Mouse (Mus musculus) cortical plate, adult 2 months (tissue): ENCODE measurements around the gene Exoc4. TPM values are rescaled to one million over a fixed set of nuclear protein-coding genes. Genes with fewer than 3 reads are reported as not detected.

ENCODE experiments used
- H3K27ac ChIP-seq: fragments of 200-500 bp; 2 replicates; pipeline ENCODE4 v1.5.1; 2012; ENCODE audit warnings: low read length, control low read depth, inconsistent platforms; ENCODE audit not compliant: insufficient read depth
- H3K4me1 ChIP-seq: fragments of 200-500 bp; 2 replicates; pipeline ENCODE4 v1.6.1; 2011; ENCODE audit warnings: low read length; ENCODE audit not compliant: control insufficient read depth, insufficient read depth
- H3K4me3 ChIP-seq: fragments of 200-500 bp; 2 replicates; pipeline ENCODE4 v1.5.1; 2011; ENCODE audit warnings: mild to moderate bottlenecking, low read length, control low read depth; ENCODE audit not compliant: insufficient read depth
- CTCF ChIP-seq: fragments of 200-500 bp; IDR thresholded peaks from 2 replicates; pipeline ENCODE4 v1.5.1; 2011; ENCODE audit warnings: mild to moderate bottlenecking, control low read depth, low read length; ENCODE audit not compliant: insufficient read depth; ENCODE audit errors: extremely low read depth
- POLR2A ChIP-seq: fragments of 200-500 bp; IDR thresholded peaks from 2 replicates; pipeline ENCODE4 v1.6.1; 2011; ENCODE audit warnings: mild to moderate bottlenecking, low read length, control low read depth; ENCODE audit not compliant: insufficient read depth; ENCODE audit errors: extremely low read depth
- polyA plus RNA-seq: library from polyadenylated mRNA; depleted of rRNA; stranded (reverse); fragments of >200 nt; gene quantifications from 2 replicates; pipeline ENCODE4 v1.2.3, GENCODE M21; 2012

Gene Exoc4
- polyA plus RNA-seq, 1 experiment = 19.0 TPM

DNA sequence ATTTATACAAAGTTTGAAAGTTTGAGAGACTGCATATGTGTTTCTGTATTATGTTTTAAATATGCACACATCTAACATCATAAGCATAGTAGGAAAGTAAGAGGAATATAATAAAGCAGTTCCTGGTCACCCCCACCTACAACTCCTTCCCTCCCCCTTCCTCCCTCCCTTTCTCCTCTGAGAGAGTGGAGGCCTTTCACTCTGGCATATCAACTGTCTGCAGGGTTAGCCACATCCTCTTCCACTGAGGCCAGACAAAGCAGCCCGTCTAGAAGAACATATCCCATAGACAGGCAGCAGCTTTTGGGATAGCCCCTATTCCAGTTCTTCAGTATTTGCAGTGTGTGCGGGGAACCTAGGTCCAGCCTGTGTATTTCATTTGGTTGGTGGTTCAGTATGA, 382.2 kb downstream of the Exoc4 start:
- no peak overlapping the region for H3K27ac ChIP-seq
- no peaks in the 10 kb centered on the region for H3K4me1 ChIP-seq
- no peak for TF ChIP-seq POLR2A
- TF ChIP-seq CTCF = no peak
- no peak overlapping the region for H3K4me3 ChIP-seq

DNA sequence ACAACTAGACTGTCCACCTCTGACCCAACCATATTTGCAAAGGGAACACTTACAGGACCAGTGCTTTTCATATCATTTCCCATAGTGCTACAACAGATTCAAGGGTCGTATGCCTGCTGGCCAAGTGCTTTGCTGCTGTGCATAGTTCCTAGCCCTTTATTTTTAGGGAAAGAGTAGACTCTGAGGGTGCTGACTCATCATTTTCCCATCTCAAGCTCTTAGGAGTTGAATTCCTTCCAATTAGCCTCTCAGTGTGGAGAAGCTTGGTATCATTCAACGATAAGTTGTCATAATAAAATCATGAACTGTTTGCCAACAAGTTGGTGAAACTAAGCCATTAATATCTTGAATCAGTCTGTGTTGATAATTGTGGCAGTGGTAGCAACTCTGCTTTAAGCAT, 388.3 kb downstream of the Exoc4 start:
- Histone ChIP-seq H3K4me3 (no peak overlapping the region), H3K4me1 (no peaks in the 10 kb centered on the region; the same call in 1 of the 2 replicates), H3K27ac (no peak overlapping the region)
- no peak for TF ChIP-seq POLR2A
- TF ChIP-seq CTCF = no peak

DNA sequence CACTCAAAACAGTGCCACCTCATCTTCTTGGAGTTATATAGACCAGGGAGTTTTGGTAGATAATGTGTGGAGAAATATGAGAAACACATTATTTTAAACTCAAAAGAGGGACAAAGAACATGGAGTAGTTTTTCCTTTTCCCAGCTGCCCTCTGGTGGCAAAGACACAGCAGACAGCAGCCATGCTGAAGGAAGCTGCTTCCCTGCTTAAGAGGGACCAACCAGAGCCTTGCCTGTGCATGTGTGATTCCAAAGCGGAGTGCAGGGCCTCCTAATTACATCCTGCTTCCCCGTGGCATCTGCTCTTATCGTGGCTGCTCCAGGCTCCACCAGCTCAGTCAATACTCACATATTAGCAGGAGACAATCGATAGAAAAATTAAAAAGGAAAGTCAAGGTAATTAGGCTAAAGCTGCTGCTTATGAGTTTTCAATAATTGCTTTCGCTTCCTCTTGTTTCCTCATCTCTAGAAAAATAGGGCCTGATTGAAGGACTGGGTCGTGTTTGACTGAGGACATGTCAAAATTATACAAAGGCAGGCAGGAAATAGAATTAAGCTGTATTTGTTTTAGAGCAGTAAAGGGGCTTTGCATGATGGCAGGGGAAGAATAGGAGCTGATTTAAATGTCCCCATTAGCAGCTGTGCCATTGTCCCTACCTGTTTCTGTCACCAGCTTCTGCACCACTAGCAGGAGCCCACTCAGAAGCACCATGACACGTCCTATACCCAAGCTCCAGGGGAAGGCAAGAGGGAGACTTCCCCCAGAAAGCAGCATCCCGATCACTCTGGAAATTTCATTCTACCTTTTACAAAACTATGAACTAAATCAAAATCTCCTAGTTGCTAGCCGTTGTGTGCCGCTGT, 433.1 kb downstream of the Exoc4 start:
- H3K4me3 ChIP-seq = no peak overlapping the region
- TF ChIP-seq POLR2A (no peak), CTCF (peak; percentile 64)
- H3K27ac ChIP-seq = no peak overlapping the region
- H3K4me1 ChIP-seq = no peaks in the 10 kb centered on the region; the same call in 1 of the 2 replicates

DNA sequence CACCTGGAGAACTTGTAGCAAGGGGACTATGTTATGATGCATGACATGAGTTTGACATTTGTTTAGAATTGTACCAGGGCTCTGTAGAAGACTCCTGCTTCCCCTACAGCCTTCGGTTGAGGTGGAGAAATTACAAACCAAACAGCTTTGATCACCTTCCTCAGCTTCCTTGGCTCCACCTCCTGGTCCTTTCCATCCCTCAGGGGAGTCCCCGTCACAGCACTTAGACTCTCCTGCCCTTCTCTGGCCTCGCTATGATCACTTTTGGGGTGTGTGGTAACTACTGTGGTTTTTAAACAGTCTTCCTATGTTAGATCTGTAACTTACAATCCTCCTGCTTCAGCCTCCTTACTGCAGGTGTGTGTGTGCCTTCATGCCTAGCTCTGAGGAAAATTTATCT, 434.6 kb downstream of the Exoc4 start:
- Histone ChIP-seq H3K27ac (no peak overlapping the region), H3K4me3 (no peak overlapping the region), H3K4me1 (no peaks in the 10 kb centered on the region; the same call in 1 of the 2 replicates)
- TF ChIP-seq CTCF = no peak

DNA sequence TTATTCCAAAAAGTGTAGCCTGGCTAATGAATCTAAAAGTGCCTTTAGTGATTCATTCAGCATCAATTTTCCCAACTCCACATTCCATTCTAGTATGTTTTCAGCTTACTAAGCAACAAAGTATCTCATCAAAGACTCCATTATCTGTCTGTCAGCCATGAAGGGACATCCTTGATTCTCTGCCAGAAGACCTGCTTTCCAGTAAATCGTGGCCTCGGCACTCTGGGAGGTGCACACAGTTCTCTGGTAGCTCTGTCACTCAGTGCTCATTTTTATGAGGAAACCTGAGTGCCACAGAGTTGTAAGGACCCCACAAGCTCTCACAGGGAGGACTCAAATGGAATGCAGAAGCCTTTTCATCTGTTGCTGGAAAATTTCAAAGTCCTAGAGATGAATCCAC, 436.4 kb downstream of the Exoc4 start:
- TF ChIP-seq POLR2A = no peak
- TF ChIP-seq CTCF = no peak
- H3K27ac ChIP-seq = no peak overlapping the region
- H3K4me1 ChIP-seq = no peaks in the 10 kb centered on the region; the same call in none of the 2 replicates
- H3K4me3 ChIP-seq = no peak overlapping the region

DNA sequence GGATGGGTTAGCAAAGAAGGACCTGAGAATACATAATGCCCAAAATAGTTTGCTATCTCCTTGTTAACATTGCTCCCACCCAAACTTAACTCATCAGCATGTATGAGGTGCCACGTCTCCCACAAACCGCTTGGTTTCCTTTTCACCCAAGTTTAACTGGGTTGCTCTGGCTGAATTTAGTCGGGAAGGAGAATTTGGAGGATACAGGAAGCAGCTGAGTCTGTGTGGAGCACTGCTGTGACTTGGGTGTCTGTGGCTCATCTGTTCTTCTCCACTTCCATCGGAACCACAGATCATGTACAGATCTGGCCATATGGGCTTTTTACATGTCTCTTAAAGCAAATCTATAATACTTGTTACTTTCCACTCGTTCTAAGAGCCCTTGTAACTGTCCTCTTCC, 441.7 kb downstream of the Exoc4 start:
- TF ChIP-seq POLR2A (no peak), CTCF (no peak)
- H3K4me3 ChIP-seq = no peak overlapping the region
- no peak overlapping the region for H3K27ac ChIP-seq
- H3K4me1 ChIP-seq = peaks cover 6% of the 10 kb centered on the region

DNA sequence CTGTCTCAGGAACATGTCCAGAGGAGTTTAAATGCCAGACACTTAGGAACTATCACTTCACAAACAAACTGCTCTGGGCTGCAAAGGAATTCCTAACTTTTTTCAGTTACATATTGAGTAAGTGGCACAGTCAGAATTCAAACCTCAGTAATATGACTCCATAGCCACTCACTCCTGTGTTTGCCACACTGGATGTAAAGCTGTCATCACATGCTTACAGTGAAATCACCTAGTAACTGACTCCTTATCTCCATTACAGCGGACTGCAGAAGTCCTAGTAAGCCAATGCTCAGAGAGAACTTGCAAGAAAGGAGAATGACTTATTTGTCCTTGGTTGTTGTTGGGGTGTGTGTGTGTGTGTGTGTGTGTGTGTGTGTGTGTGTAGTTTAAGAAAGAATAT, 448.1 kb downstream of the Exoc4 start:
- TF ChIP-seq POLR2A = no peak
- no peak for TF ChIP-seq CTCF
- no peaks in the 10 kb centered on the region for H3K4me1 ChIP-seq
- H3K4me3 ChIP-seq = no peak overlapping the region
- H3K27ac ChIP-seq = no peak overlapping the region

DNA sequence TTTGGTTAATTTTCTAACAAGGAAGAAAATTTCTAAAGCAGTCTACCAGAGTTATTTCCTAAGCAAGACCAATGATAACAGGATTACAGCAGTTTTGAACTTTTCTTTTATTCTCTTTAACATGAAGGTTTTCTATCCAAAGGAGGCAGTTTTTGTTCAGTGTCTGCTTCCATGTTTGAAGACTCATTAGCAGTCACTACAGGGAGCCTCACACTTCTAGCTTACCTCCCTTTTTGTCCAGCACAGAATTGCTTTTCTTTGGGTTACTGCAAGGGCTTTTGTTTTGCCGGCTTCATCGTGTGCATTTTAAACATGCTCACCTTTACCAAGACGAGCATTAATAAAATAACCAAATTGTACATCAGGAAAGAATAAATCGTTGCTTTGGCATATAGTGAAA, 460.0 kb downstream of the Exoc4 start:
- H3K4me3 ChIP-seq = no peak overlapping the region
- TF ChIP-seq CTCF = no peak
- TF ChIP-seq POLR2A = no peak
- no peaks in the 10 kb centered on the region; the same call in 1 of the 2 replicates for H3K4me1 ChIP-seq
- no peak overlapping the region for H3K27ac ChIP-seq

DNA sequence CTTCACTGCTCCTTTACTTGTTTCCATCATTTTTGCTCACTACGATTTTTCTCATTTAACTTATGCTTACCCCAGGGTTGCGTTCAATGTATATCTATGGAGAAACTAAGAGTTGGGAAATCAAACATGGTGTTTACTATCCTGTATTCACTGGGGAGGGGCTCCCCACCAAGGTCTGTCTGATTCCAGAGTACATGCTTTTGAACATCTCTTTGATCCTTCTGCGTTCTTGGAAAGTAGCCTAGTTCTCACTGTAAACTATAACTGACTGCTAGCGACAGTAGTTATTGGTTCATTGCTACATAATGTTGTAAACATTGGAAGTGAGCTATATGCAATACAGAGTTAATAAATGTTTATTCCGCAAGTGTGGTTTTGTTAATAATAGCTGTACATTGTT, 460.5 kb downstream of the Exoc4 start:
- Histone ChIP-seq H3K4me1 (no peaks in the 10 kb centered on the region; the same call in 1 of the 2 replicates), H3K27ac (no peak overlapping the region), H3K4me3 (no peak overlapping the region)
- TF ChIP-seq CTCF (no peak), POLR2A (no peak)

DNA sequence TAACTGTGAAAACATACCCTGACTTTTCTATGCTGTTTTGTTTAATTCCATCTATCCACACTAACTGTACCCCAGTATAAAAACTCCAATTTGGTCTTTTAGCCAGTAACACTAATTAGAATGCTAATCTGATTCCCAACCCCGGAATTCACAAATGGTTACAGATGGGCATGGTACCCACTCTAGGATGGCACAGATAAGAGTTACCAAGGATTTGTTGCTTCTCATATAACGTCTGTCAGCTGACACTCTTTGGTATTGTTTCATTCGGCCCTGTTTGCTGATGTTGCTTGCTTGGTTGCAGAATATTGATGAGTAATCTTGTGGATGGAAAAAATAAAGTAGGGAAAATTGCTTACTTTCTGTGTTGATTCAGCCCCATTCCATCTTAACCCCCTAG, 462.9 kb downstream of the Exoc4 start:
- no peaks in the 10 kb centered on the region; the same call in 1 of the 2 replicates for H3K4me1 ChIP-seq
- no peak overlapping the region for H3K4me3 ChIP-seq
- TF ChIP-seq CTCF (no peak), POLR2A (no peak)
- H3K27ac ChIP-seq = no peak overlapping the region
